Mouse (Mus musculus) adrenal gland, postnatal 14 days (tissue): ENCODE data around the gene Tomm6. TPM values are rescaled to one million over a fixed set of nuclear protein-coding genes. Genes with fewer than 3 reads are reported as not detected.

Experiments used
- DNase-seq: peaks from one replicate; pipeline ENCODE4 v3.0.0; 2021; ENCODE audit warnings: mixed read lengths
- total RNA-seq: library from RNA; stranded (reverse); gene quantifications from 2 replicates; pipeline ENCODE4 v1.2.3, GENCODE M21; 2021

The Tomm6 gene
- total RNA-seq, 1 experiment from 2014 or later, result 198 TPM

GRCm38 (mm10) chr17:47651953-47652352, 36.2 kb downstream of the Tomm6 start:
- DNase-seq, result no peak

GRCm38 (mm10) chr17:47648966-47649365, 39.2 kb downstream of the Tomm6 start:
- no peak for DNase-seq

- peak; percentile 77 for DNase-seq
Measured at GRCm38 (mm10) chr17:47646683-47647082, 41.5 kb downstream of the Tomm6 start.

- DNase-seq, result no peak
Measured at GRCm38 (mm10) chr17:47642992-47643391, 45.2 kb downstream of the Tomm6 start.

Other genes with a start within 250 kb of the Tomm6 start
- 22.9 and 23.9 TPM in 2 replicates for gene Taf8, start 186.1 kb downstream of the Tomm6 start, total RNA-seq
- 228 and 248 TPM in 2 replicates for gene Ccnd3, start 183.3 kb downstream of the Tomm6 start, total RNA-seq
- 19.7 and 21.6 TPM in 2 replicates for gene Bysl, start 76.9 kb downstream of the Tomm6 start, total RNA-seq
- 39.3 and 39.8 TPM in 2 replicates for gene Med20, start 76.8 kb downstream of the Tomm6 start, total RNA-seq
- 3.0 and 3.3 TPM in 2 replicates for gene Gm20517, start 76.8 kb downstream of the Tomm6 start, total RNA-seq
- gene Usp49, start 57.7 kb downstream of the Tomm6 start, total RNA-seq, result 6.8 and 7.8 TPM in 2 replicates
- gene Frs3, start 644 bp upstream of the Tomm6 start, total RNA-seq, result 3.8 and 4.8 TPM in 2 replicates
- gene Gm21981, start 6.1 kb upstream of the Tomm6 start, total RNA-seq, result 0.90 and 1.4 TPM in 2 replicates
- 4.5 and 4.8 TPM in 2 replicates for gene Prickle4, start 6.3 kb upstream of the Tomm6 start, total RNA-seq
- not detected in 2 replicates for gene Pgc, start 38.5 kb upstream of the Tomm6 start, total RNA-seq
- 18.9 and 22.3 TPM in 2 replicates for gene Tfeb, start 48.6 kb upstream of the Tomm6 start, total RNA-seq
- 3.9 and 4.3 TPM in 2 replicates for gene Mdfi, start 146.3 kb upstream of the Tomm6 start, total RNA-seq
- 20.6 and 28.1 TPM in 2 replicates for gene Foxp4, start 236.3 kb upstream of the Tomm6 start, total RNA-seq